Mouse (Mus musculus) erythroblast, adult 5-6 weeks (primary cell): ENCODE data around the gene Daglb. TPM values are rescaled to one million over a fixed set of nuclear protein-coding genes. Genes with fewer than 3 reads are reported as not detected.
A peak's percentile ranks its signal among the peaks of the same experiment; 100 is the strongest.

Source experiments
- ATAC-seq: replicated peaks from 2 replicates; pipeline ENCODE4 v1.8.0; 2016; ENCODE audit warnings: moderate number of reproducible peaks, mild to moderate bottlenecking, moderate TSS enrichment, inconsistent platforms; ENCODE audit not compliant: poor library complexity, low FRiP score, severe bottlenecking
- total RNA-seq, 2 experiments: library from RNA; stranded (forward) in 1 of 2; stranded (reverse) in 1 of 2; fragments of 150-400 nt in 1 of 2; fragments of 200-764, 138-1000 nt in 1 of 2; gene quantifications; 2 replicates each; pipeline versions ENCODE4 v1.2.3 to v1.2.4; 2015 to 2017; ENCODE audit warnings: low replicate concordance in 2 of 2

The Daglb gene
- total RNA-seq, 2 experiments from 2014 or later: 5.2 to 8.8 TPM

DNA sequence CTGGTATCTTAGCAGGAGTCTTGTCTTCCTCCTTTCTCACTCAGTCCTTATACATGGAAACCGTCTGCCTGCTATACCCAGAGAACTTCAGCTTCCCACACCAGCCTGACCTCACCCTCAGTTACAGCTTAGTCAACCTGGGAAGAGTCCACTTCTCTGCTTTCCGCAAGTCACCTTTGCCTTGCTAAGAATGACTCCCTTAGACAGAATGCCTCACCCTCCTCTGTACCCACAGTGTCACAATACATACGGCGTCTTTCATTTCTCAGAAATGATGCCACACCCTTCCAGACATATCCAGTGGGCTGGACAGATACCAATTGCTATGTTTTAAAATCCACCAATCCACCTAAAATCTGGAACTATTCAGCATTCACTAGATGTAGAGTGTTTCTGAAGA, 47.9 kb downstream of the Daglb start:
- ATAC-seq: no peak

- ATAC-seq: no peak
Measured at GRCm38 (mm10) chr5:143514878-143515277, 50.5 kb downstream of the Daglb start.

DNA sequence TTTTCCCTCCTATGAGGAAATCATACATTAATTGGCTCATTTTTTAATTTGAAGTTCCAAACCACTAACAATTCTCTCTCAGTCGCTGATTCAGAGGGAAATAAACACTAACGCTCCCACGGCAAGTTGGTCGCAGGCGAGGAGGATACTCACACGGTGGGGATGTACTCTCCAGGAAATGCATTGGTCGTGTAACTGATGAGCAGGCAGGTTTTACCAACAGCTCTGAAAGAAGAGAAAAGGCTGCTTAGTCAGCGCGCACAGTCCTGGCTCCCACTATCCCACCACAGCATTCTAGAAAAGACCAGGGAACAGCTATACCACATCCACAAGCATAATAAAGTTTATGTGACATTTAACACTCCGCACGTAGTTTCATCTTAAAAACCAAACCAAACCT, 52.6 kb downstream of the Daglb start:
- ATAC-seq: no peak

DNA sequence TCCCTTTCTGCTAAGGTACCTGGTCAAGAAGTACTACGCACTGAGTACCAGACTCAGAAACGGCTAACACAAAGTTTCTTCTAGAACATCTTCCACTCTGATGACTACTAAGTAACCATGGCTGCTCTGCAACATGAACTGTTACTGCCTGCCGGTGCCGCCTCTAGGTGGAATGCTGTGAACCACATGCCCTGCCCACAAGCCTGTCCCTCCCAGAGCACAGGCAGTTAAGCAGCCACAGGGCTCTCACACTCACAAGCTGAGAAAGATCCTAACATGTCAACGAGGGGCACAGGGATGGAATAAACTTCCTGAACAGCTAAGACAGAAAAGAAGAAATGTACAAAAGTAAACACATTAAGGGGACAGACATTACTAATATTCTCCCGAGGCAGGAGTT, 53.1 kb downstream of the Daglb start:
- ATAC-seq: no peak

GRCm38 (mm10) chr5:143518045-143518591, 53.7 kb downstream of the Daglb start:
- peak; percentile 68 for ATAC-seq

- ATAC-seq: no peak
Measured at GRCm38 (mm10) chr5:143520415-143520814, 56.0 kb downstream of the Daglb start.

GRCm38 (mm10) chr5:143522882-143523281, 58.5 kb downstream of the Daglb start:
- ATAC-seq: no peak

DNA sequence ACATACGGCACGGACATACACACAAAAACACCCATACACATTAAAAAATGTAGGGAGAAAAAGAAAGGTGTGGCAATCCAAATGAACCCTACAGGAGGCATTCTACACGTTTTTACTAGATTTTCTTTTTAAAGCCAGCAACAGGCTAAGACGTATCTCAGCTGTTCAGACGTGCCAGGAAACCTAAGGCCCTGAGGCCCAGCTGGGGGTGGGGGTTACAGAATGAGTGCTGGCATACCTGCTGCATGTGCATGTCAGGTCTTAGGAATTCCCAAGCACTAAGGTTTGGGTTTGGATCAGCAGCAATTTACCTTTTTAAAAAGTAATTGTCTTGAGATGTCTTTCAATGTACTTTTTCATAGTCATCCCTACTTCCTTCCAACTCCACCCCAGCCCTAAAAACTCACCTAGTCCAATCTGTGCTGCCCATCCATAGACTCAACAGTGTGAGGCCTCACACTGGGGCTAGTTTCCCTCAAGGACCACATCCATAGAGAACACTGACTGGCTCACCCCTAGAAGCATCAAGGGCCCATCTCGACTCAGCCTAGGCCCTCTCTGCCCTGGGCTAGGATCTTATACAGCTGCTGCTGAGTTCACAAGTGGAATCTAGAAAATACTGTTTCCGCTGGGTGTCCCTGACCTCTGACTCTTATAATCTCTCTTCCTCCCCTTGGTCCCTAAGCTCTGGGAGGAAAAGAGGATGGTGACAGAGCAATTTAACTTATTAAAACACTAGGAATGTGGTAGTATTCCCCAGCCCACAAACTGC, 61.3 kb downstream of the Daglb start:
- ATAC-seq: no peak

GRCm38 (mm10) chr5:143526698-143527331, 62.4 kb downstream of the Daglb start:
- peak; percentile 31 for ATAC-seq

GRCm38 (mm10) chr5:143527486-143528307, 63.3 kb downstream of the Daglb start, which contains the start of gene Rac1:
Gene Rac1, minus strand, starts transcription at chr5:143528036.
- ATAC-seq: peak; percentile 82

- ATAC-seq: peak; percentile 56
Measured at GRCm38 (mm10) chr5:143528308-143528683, 63.9 kb downstream of the Daglb start.

- ATAC-seq: no peak
Measured at GRCm38 (mm10) chr5:143530715-143531114, 66.3 kb downstream of the Daglb start.

DNA sequence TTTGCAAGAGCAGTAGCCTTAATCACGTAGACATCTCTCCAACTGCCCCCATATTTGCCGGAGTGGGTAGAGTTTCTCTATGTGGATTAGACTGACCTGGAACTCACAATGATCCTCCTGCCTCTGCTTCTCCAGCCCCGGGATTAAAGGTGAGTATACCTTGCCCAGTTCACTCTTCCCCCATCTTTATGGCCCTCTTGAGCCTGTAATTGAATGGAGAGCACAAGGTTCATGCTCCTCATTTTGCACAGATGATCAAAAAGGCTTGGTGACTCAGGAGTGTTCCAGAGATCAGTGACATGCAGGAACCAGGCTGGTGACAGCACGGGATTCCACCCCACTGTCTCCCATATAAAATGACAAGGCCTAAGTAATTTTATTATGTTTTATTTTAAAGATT, 70.5 kb downstream of the Daglb start:
- ATAC-seq: no peak

DNA sequence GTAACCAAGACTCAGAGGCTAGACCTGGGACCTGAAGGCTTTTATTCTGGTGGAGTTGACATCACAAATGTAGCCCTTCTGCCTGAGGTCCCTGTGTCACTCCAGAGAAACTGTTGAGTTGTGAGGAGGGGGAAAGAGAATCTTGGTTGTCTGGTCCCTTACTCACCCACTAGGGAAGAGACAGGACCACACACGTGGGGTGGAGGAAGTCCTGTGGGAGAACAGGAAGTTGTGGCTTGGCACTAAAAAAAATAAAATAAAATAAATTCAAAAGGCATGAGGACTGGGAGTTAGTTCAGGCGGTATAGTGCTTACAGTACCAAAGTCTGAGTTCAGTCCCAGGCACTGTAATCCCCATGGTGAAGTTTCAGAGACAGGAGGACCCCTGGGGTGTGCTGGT, 72.6 kb downstream of the Daglb start:
- no peak for ATAC-seq

- no peak for ATAC-seq
Measured at GRCm38 (mm10) chr5:143539111-143539510, 74.7 kb downstream of the Daglb start.

- peak; percentile 72 for ATAC-seq
Measured at GRCm38 (mm10) chr5:143547384-143547783, 83.0 kb downstream of the Daglb start.

- no peak for ATAC-seq
Measured at GRCm38 (mm10) chr5:143547866-143548265, 83.5 kb downstream of the Daglb start.

DNA sequence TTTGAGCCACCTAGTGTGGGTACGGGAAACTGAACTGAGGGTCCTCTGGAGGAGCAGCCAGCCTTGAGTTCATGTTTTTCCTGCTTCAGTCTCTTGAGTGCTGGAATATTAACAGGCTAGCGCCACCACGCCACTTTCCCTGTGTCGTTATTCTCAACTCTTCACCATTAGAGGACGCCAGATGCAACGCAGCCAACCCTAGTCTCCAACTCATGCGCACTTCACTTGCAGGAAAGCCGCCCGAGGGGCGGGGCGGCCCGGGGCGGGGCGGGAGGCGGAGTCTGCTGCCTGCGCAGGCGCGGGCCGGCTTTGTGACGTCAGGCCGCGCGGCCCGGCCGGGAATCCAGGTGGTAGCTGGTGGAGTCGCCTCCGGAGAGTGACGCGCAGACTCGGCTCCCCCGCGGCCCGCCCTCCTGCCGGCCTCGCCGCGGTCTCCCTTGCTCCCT, 84.0 kb downstream of the Daglb start:
- ATAC-seq: peak; percentile 83

GRCm38 (mm10) chr5:143548922-143549321, 84.5 kb downstream of the Daglb start:
- peak; percentile 8; the same call in 1 of the 2 replicates for ATAC-seq

DNA sequence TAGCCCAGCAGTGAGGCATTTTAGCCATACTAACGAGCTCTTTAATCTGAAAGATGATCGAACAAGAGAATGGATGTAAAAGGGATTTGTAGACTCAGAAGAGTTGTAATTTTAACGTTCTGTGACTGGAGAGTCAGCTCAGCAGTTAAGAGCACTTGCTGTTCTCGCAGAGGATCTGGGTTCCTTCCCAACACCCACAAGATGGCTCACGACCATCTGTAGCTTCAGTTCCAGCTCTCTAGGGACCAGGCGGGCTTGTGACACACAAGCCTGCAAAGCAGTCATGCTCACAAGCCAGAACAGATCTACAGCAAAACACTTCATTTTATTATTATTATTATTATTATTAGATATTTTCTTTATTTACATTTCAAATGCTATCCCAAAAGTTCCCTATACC, 88.5 kb downstream of the Daglb start:
- ATAC-seq: no peak
